9 mouse cellular contexts compared by ENCODE assay signal in the genomic region with DNA sequence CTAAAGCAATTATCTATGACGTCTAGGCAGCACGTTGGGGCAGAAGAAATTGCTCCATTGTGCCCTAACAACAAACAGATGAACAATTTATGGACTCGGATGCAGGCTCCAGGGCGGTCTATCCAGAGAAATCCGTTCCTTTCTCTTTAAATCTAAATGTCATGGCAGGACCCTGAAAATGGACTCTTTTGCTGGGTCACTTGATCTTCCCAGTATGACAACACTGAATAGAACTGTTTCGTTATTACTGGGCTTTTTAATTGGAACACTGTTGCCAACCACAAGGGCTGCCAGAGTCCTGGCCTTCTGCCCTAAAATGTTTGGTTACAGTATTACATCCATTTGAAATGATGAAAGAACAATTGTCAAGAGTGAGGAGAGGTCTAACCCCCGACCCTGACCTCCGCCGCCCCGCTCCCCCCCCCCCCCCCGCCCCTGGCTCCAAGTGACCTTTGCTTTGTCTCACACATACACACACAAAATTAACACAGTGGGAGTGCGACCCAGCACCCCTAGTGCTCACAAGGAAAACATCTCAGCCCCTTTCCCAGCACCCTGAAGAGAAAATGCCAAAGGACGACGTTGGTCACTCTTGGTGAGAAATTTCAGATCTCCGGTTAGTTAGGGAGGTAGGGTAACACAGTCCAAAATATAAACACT. TPM values are rescaled to one million over a fixed set of nuclear protein-coding genes. Genes with fewer than 3 reads are reported as not detected.
DNase-seq lines count a peak whose midpoint lies in the region; ATAC-seq and TF ChIP-seq lines count a peak whose summit lies in the region.
"Had no signal": no experiment of that assay in that cellular context is flagged by ENCODE, and none has a peak within 500 bp of the region (broad histone marks: within the 10 kb centered on the region; RNA-seq: fewer than 3 reads in every experiment).

No protein-coding gene starts in this region.

- H3K36me3 ChIP-seq in G1E (replicated peaks), result no peaks in the 10 kb centered on the region
- no peaks in the 10 kb centered on the region for H3K36me3 ChIP-seq in heart, embryonic 14.5 days (ENCODE audit: control insufficient read depth, insufficient read depth, low read length)
- no peaks in the 10 kb centered on the region for H3K36me3 ChIP-seq in liver, embryonic 15.5 days (replicated peaks)
- H3K36me3 ChIP-seq in stomach, postnatal 0 days (ENCODE audit: control insufficient read depth, insufficient read depth, low read length), result no peaks in the 10 kb centered on the region

- peak; percentile 37 for DNase-seq in embryo, embryonic 11 days
- no peak for DNase-seq in embryo, embryonic 10.5 days (ENCODE audit: low spot score)
- no peak for DNase-seq in G1E (ENCODE audit: low spot score)
- no peak for DNase-seq in stomach, postnatal 0 days (ENCODE audit: low spot score)
- DNase-seq in cerebellum, adult 9-11 months, result no peak
- DNase-seq in spleen, adult 12 weeks (ENCODE audit: low spot score), result no peak

- no peak for TF ChIP-seq CTCF in G1E (IDR thresholded peaks at IDR 0.05; ENCODE audit: low read depth, low read length)
- TF ChIP-seq CTCF in stomach, postnatal 0 days (IDR thresholded peaks at IDR 0.05; ENCODE audit: low read depth), result no peak

- H3K4me3 ChIP-seq in G1E (ENCODE audit: low read depth, low read length), result peak overlapping the region; percentile 69
- H3K4me3 ChIP-seq in heart, embryonic 14.5 days (ENCODE audit: control insufficient read depth in 1 of 2, insufficient read depth in 1 of 2, low read depth in 1 of 2, low read length in 2 of 2), result peak overlapping the region; percentile 53 to 60
- H3K4me3 ChIP-seq in liver, embryonic 15.5 days (replicated peaks), result peak overlapping the region; percentile 56
- H3K4me3 ChIP-seq in stomach, postnatal 0 days (ENCODE audit: low read depth, low read length), result peak overlapping the region; percentile 52

- H3K4me1 ChIP-seq in G1E (ENCODE audit: insufficient read depth, low read depth, low read length), result peaks cover 20% of the 10 kb centered on the region
- H3K4me1 ChIP-seq in heart, embryonic 14.5 days (ENCODE audit: control insufficient read depth in 2 of 2, insufficient read depth in 2 of 2, low read length in 2 of 2), result peaks cover 7 to 15% of the 10 kb centered on the region in 2 experiments
- peaks cover 25% of the 10 kb centered on the region for H3K4me1 ChIP-seq in liver, embryonic 15.5 days (replicated peaks)
- no peaks in the 10 kb centered on the region for H3K4me1 ChIP-seq in stomach, postnatal 0 days (replicated peaks; ENCODE audit: control insufficient read depth, insufficient read depth)

- no peak for TF ChIP-seq EP300 in stomach, postnatal 0 days (optimal IDR thresholded peaks at IDR 0.05)

- peak overlapping the region; percentile 80 for H3K9ac ChIP-seq in heart, embryonic 14.5 days (ENCODE audit: low read length)
- H3K9ac ChIP-seq in liver, embryonic 15.5 days, result peak overlapping the region; percentile 64
- peak overlapping the region; percentile 78 for H3K9ac ChIP-seq in stomach, postnatal 0 days (ENCODE audit: low read length)

- H3K27ac ChIP-seq in heart, embryonic 14.5 days (replicated peaks in 1 of 2; ENCODE audit: control insufficient read depth in 1 of 2, insufficient read depth in 1 of 2, low read depth in 2 of 2, low read length in 2 of 2), result peak overlapping the region; percentile 31 to 39; a peak in 3 of 4 replicates
- H3K27ac ChIP-seq in liver, embryonic 15.5 days (replicated peaks), result peak overlapping the region; percentile 77
- peak overlapping the region; percentile 58 for H3K27ac ChIP-seq in stomach, postnatal 0 days (replicated peaks)

- H3K27me3 ChIP-seq in G1E (ENCODE audit: insufficient read depth, low read length), result peaks cover 46% of the 10 kb centered on the region
- H3K27me3 ChIP-seq in heart, embryonic 14.5 days (ENCODE audit: control insufficient read depth, insufficient read depth, low read length), result no peaks in the 10 kb centered on the region
- peaks cover 19% of the 10 kb centered on the region for H3K27me3 ChIP-seq in liver, embryonic 15.5 days
- H3K27me3 ChIP-seq in stomach, postnatal 0 days (ENCODE audit: control insufficient read depth, insufficient read depth, low read length), result no peaks in the 10 kb centered on the region

- H3K9me3 ChIP-seq in G1E (replicated peaks), result no peaks in the 10 kb centered on the region
- H3K9me3 ChIP-seq in heart, embryonic 14.5 days (ENCODE audit: control insufficient read depth, low read length), result no peaks in the 10 kb centered on the region
- H3K9me3 ChIP-seq in liver, embryonic 15.5 days (replicated peaks), result no peaks in the 10 kb centered on the region
- H3K9me3 ChIP-seq in stomach, postnatal 0 days (ENCODE audit: control insufficient read depth, low read length), result no peaks in the 10 kb centered on the region

- ATAC-seq in G1E (ENCODE audit: extremely low read depth, insufficient number of reproducible peaks, low FRiP score, poor library complexity, severe bottlenecking), result no peak
- no peak for ATAC-seq in heart, embryonic 14.5 days (ENCODE audit: insufficient number of reproducible peaks, insufficient read depth, low FRiP score, low read depth)
- ATAC-seq in liver, embryonic 15.5 days (ENCODE audit: insufficient read depth), result 0 out of 2 replicates have a peak, but pooled peaks have one; percentile 19
- no peak; the same call in 1 of the 2 replicates for ATAC-seq in stomach, postnatal 0 days (ENCODE audit: low FRiP score, low TSS enrichment)

- WGBS in heart, embryonic 14.5 days, result 28% methylated on average over 15 of the region's 15 CpGs
- WGBS in liver, embryonic 15.5 days (ENCODE audit: insufficient replicate concordance), result 34% methylated on average over 15 of the region's 15 CpGs
- 26% methylated on average over 15 of the region's 15 CpGs for WGBS in stomach, postnatal 0 days

- peak overlapping the region; percentile 79 for H3K4me2 ChIP-seq in heart, embryonic 14.5 days (ENCODE audit: low read length)
- peak overlapping the region; percentile 74 for H3K4me2 ChIP-seq in liver, embryonic 15.5 days
- H3K4me2 ChIP-seq in stomach, postnatal 0 days (replicated peaks; ENCODE audit: low read depth), result peak overlapping the region; percentile 79

RNA-seq across cellular contexts. Expression of gene Hfe, which starts 0.8 kb away (rescaled TPM):
- not detected in 2 replicates for total RNA-seq in G1E (2014; fragmentation: Nextera tagmentation)
- total RNA-seq in G1E (2017), result 0.16 TPM in 1 of 2 replicates, not detected in the other
- not detected in 2 replicates for polyA plus RNA-seq in G1E (2012)
- 13.0 and 15.1 TPM in 2 replicates for polyA plus RNA-seq in heart, embryonic 14.5 days (2014; fragmentation: Nextera tagmentation; extraction: Ambion mirVana)
- polyA plus RNA-seq in liver, embryonic 15.5 days (2015; fragmentation: Nextera tagmentation; extraction: Ambion mirVana), result 13.6 and 16.4 TPM in 2 replicates
- 11.2 and 12.9 TPM in 2 replicates for polyA plus RNA-seq in stomach, postnatal 0 days (2015; fragmentation: Nextera tagmentation; extraction: Ambion mirVana)

RNA-seq across cellular contexts. Expression of gene Hist1h4c, which starts 11.6 kb away (rescaled TPM):
- 89.9 and 123 TPM in 2 replicates for total RNA-seq in G1E (2014; fragmentation: Nextera tagmentation)
- total RNA-seq in G1E (2017), result 238 and 240 TPM in 2 replicates
- polyA plus RNA-seq in G1E (2012), result 2.2 and 9.8 TPM in 2 replicates
- polyA plus RNA-seq in heart, embryonic 14.5 days (2014; fragmentation: Nextera tagmentation; extraction: Ambion mirVana), result 2.2 and 3.2 TPM in 2 replicates
- 7.3 and 8.8 TPM in 2 replicates for polyA plus RNA-seq in liver, embryonic 15.5 days (2015; fragmentation: Nextera tagmentation; extraction: Ambion mirVana)
- polyA plus RNA-seq in stomach, postnatal 0 days (2015; fragmentation: Nextera tagmentation; extraction: Ambion mirVana), result 2.1 and 3.2 TPM in 2 replicates

RNA-seq across cellular contexts. Expression of gene Hist1h1t, which starts 14.2 kb away (rescaled TPM):
- total RNA-seq in G1E (2014; fragmentation: Nextera tagmentation) (not detected in 2 replicates), G1E (2017) (0.16 and 0.29 TPM in 2 replicates)
- polyA plus RNA-seq in G1E (2012), result not detected in 2 replicates
- polyA plus RNA-seq in heart, embryonic 14.5 days (2014; fragmentation: Nextera tagmentation; extraction: Ambion mirVana), result 0.30 TPM in 1 of 2 replicates, not detected in the other
- polyA plus RNA-seq in liver, embryonic 15.5 days (2015; fragmentation: Nextera tagmentation; extraction: Ambion mirVana), result 0.17 TPM in 1 of 2 replicates, not detected in the other
- not detected in 2 replicates for polyA plus RNA-seq in stomach, postnatal 0 days (2015; fragmentation: Nextera tagmentation; extraction: Ambion mirVana)
- polyA plus RNA-seq: gonadal fat pad, adult 2 months had no signal

RNA-seq across cellular contexts. Expression of gene Hist1h2bc, which starts 25.8 kb away (rescaled TPM):
- total RNA-seq in G1E (2014; fragmentation: Nextera tagmentation) (62.5 and 102 TPM in 2 replicates), G1E (2017) (387 and 479 TPM in 2 replicates)
- polyA plus RNA-seq in G1E (2012), result 8.5 and 11.3 TPM in 2 replicates
- polyA plus RNA-seq in heart, embryonic 14.5 days (2014; fragmentation: Nextera tagmentation; extraction: Ambion mirVana), result 51.9 and 57.5 TPM in 2 replicates
- 136 and 151 TPM in 2 replicates for polyA plus RNA-seq in liver, embryonic 15.5 days (2015; fragmentation: Nextera tagmentation; extraction: Ambion mirVana)
- 105 and 115 TPM in 2 replicates for polyA plus RNA-seq in stomach, postnatal 0 days (2015; fragmentation: Nextera tagmentation; extraction: Ambion mirVana)

RNA-seq across cellular contexts. Expression of gene Hist1h2ac, which starts 26.1 kb away (rescaled TPM):
- 5.1 and 6.4 TPM in 2 replicates for total RNA-seq in G1E (2014; fragmentation: Nextera tagmentation)
- total RNA-seq in G1E (2017), result 54.4 and 93.5 TPM in 2 replicates
- 1.1 and 3.8 TPM in 2 replicates for polyA plus RNA-seq in G1E (2012)
- 0.46 and 0.65 TPM in 2 replicates for polyA plus RNA-seq in heart, embryonic 14.5 days (2014; fragmentation: Nextera tagmentation; extraction: Ambion mirVana)
- polyA plus RNA-seq in liver, embryonic 15.5 days (2015; fragmentation: Nextera tagmentation; extraction: Ambion mirVana), result 1.2 and 1.4 TPM in 2 replicates
- 0.57 and 0.74 TPM in 2 replicates for polyA plus RNA-seq in stomach, postnatal 0 days (2015; fragmentation: Nextera tagmentation; extraction: Ambion mirVana)

Comparison
In these comparisons a context has a peak if more than half of its experiments do, and no peak if none do; other contexts are left out.
1. RNA of gene Hfe, which starts 0.8 kb away (polyA plus RNA-seq): 13.6 to 16.4 TPM in liver, embryonic 15.5 days, 13.0 to 15.1 TPM in heart, embryonic 14.5 days and 11.2 to 12.9 TPM in stomach, postnatal 0 days; not detected in G1E; every median in the first group is over 10 times any median in the second.
2. Peak in every context shown above with its lines, with median percentiles within 50 percentile points of each other: H3K4me3 ChIP-seq, H3K27ac ChIP-seq, H3K4me2 ChIP-seq and H3K9ac ChIP-seq.